Mouse (Mus musculus): ENCODE measurements around the gene LTO1.

GRCm38 (mm10) chr7:144938661-144939343 is 23.9 kb downstream of the LTO1 start:
- TF ChIP-seq GATA1 (IDR thresholded peaks at IDR 0.05; ENCODE audit: borderline replicate concordance, low read length) (no peak), FLI1 (IDR thresholded peaks at IDR 0.05; ENCODE audit: low read length) (no peak)
